Mouse (Mus musculus): ENCODE measurements around the gene Apba3.

- no peak for TF ChIP-seq ZNF384 (IDR thresholded peaks at IDR 0.05; ENCODE audit: low read depth, low read length)
- TF ChIP-seq MAFK (IDR thresholded peaks at IDR 0.05; ENCODE audit: insufficient read depth, low read depth, low read length) = no peak
These were observed 54.7 kb downstream of the Apba3 start for GRCm38 (mm10) chr10:81321436-81321835.

Measured in ES-E14 (cell line).